Mouse (Mus musculus): ENCODE results near the gene Akt1.

The Akt1 gene

GRCm38 (mm10) chr12:112660576-112661326 lies 13.9 kb downstream of the Akt1 start:
- peak; percentile 78 for DNase-seq (ENCODE audit: low read depth)

- peak; percentile 58 for DNase-seq (ENCODE audit: low read depth)
These were observed 15.6 kb downstream of the Akt1 start for GRCm38 (mm10) chr12:112659109-112659508.

GRCm38 (mm10) chr12:112658619-112659018 lies 16.1 kb downstream of the Akt1 start:
- peak; percentile 71 for DNase-seq (ENCODE audit: low read depth)

GRCm38 (mm10) chr12:112654076-112654475 lies 20.6 kb downstream of the Akt1 start:
- no peak for DNase-seq (ENCODE audit: low read depth)

GRCm38 (mm10) chr12:112653157-112653824 lies 21.4 kb downstream of the Akt1 start:
- DNase-seq (ENCODE audit: low read depth) = peak; percentile 90

- no peak for DNase-seq (ENCODE audit: low read depth)
These were observed 22.8 kb downstream of the Akt1 start for GRCm38 (mm10) chr12:112651778-112652439.

GRCm38 (mm10) chr12:112648081-112648480 lies 26.6 kb downstream of the Akt1 start:
- peak; percentile 66 for DNase-seq (ENCODE audit: low read depth)

GRCm38 (mm10) chr12:112646139-112646538 lies 28.5 kb downstream of the Akt1 start:
- DNase-seq (ENCODE audit: low read depth) = no peak

GRCm38 (mm10) chr12:112644855-112645506 lies 29.7 kb downstream of the Akt1 start:
- peak; percentile 23 for DNase-seq (ENCODE audit: low read depth)

GRCm38 (mm10) chr12:112644180-112644854 lies 30.4 kb downstream of the Akt1 start, which contains the start of gene Siva1:
Siva1 (plus strand) TSS chr12:112644679.
- peak; percentile 99 for DNase-seq (ENCODE audit: low read depth)

GRCm38 (mm10) chr12:112643126-112643525 lies 31.6 kb downstream of the Akt1 start:
- DNase-seq (ENCODE audit: low read depth) = no peak

GRCm38 (mm10) chr12:112639526-112639925 lies 35.2 kb downstream of the Akt1 start:
- DNase-seq (ENCODE audit: low read depth) = no peak

- DNase-seq (ENCODE audit: low read depth) = no peak
These were observed 41.0 kb downstream of the Akt1 start for GRCm38 (mm10) chr12:112633686-112634085.

GRCm38 (mm10) chr12:112632907-112633306 lies 41.8 kb downstream of the Akt1 start:
- DNase-seq (ENCODE audit: low read depth) = no peak

- no peak for DNase-seq (ENCODE audit: low read depth)
These were observed 42.5 kb downstream of the Akt1 start for GRCm38 (mm10) chr12:112632084-112632777.

- no peak for DNase-seq (ENCODE audit: low read depth)
These were observed 43.2 kb downstream of the Akt1 start for GRCm38 (mm10) chr12:112631472-112631871.

GRCm38 (mm10) chr12:112630796-112631195 lies 43.9 kb downstream of the Akt1 start:
- DNase-seq (ENCODE audit: low read depth) = no peak

- no peak for DNase-seq (ENCODE audit: low read depth)
These were observed 44.7 kb downstream of the Akt1 start for GRCm38 (mm10) chr12:112630029-112630428.

GRCm38 (mm10) chr12:112628928-112629721 lies 45.6 kb downstream of the Akt1 start:
- DNase-seq (ENCODE audit: low read depth) = peak; percentile 85

GRCm38 (mm10) chr12:112628197-112628596 lies 46.5 kb downstream of the Akt1 start:
- DNase-seq (ENCODE audit: low read depth) = no peak

All from NIH3T3 (cell line).